Mouse (Mus musculus) frontal cortex, postnatal 10 days (tissue): ENCODE data around the gene Raet1e.
A peak's percentile ranks its signal among the peaks of the same experiment; 100 is the strongest.
"Not testable (repeated sequence)": the region's sequence is repeated elsewhere in the genome, so short reads cannot be mapped to it uniquely, and the experiment has no call there.

Source experiments
- DNase-seq, 2 experiments: peaks; one replicate each; pipeline ENCODE4 v3.0.0; 2022; ENCODE audit warnings: low spot score in 2 of 2, mixed read lengths in 1 of 2

The Raet1e gene

GRCm38 (mm10) chr10:22165328-22166003 is 7.1 kb downstream of the Raet1e start:
- not testable (repeated sequence) for DNase-seq

GRCm38 (mm10) chr10:22166025-22166424 is 7.7 kb downstream of the Raet1e start:
- not testable (repeated sequence) for DNase-seq

GRCm38 (mm10) chr10:22167061-22167460 is 8.7 kb downstream of the Raet1e start:
- not testable (repeated sequence) for DNase-seq

DNA sequence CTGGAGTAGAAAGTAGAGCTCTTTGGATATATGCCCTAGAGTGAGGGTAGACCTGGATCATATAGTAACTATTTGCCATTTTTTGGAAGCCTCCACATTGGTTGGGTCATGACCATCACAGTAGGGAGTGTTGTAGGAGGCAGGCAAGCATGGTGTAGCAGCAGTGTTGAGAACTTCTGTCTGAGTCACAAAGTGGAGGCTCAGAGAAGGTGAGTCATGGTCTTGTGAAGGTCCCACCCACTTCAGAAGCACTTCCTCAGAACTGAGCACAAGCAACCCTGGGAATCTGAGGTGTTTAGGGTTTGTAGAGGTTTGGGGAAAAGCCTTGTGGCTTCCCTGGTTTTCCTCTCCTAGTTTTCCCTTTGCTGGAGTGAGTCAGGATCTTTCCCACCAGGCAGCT is 10.7 kb downstream of the Raet1e start:
- DNase-seq: not testable (repeated sequence)

DNA sequence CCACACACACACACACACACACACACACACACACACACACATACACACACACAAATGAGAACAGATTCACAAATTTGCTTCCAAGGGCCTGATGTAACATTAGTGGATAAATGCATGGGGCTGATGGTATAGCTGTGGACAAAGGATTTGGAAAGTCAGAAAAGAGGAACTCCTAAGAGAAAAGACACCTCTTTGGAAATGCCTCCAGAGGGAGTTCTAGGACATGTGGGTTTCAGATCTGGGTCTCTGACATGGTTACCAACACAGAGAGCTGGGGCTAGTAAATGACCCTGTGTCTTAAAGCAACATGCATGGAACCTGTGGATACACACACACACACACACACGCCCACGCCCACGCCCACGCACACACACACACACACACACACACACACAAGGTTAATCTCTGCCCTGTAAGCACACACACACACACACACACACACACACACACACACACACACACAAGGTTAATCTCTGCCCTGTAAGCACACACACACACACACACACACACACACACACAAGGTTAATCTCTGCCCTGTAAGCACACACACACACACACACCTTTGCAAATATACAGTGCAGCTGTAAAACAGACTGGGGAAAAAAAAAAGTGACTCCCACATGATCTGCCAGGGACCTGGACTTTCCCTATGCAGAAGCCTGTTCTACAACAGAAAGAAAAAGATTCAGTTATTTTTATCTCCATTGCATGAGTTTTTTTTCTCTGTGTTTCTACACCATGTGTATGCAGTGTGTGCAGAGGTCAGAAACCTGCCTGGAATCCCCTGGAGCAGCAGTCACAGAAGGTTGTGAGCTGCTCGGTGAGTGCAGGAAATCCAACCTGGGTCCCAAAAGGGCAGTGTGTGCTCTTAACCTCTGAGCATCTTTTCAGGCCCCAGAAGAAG is 14.3 kb downstream of the Raet1e start:
- DNase-seq: not testable (repeated sequence)

GRCm38 (mm10) chr10:22173335-22174189 is 15.2 kb downstream of the Raet1e start:
- DNase-seq: not testable (repeated sequence)

DNA sequence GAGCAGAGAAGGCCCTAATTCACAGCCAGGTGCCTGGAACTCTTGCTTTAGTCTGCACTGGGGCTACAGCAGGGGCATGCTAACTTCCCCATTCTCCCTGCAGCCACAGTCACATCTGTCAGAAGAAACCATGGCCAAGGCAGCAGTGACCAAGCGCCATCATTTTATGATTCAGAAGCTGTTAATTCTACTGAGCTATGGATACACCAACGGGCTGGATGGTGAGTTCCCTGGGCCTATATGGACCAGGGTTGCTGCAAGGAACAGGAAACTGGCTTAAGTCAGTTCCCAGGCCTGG is 15.8 kb downstream of the Raet1e start:
- DNase-seq: not testable (repeated sequence)

DNA sequence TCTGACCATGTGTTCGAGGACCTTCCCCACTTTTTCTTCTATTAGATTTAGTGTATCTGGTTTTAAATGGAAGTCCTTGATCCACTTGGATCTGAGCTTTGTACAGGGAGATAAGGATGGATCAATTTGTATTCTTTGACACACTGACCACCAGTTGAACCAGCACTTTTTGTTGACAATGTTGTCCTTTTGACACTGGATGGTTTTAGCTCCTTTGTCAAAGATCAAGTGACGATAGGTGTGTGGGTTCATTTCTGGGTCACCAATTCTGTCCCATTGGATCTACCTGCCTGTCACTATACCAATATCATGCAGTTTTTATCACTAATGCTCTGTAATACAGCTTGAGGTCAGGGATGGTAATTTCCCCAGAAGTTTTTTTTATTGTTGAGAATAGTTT is 18.1 kb downstream of the Raet1e start:
- not testable (repeated sequence) for DNase-seq

DNA sequence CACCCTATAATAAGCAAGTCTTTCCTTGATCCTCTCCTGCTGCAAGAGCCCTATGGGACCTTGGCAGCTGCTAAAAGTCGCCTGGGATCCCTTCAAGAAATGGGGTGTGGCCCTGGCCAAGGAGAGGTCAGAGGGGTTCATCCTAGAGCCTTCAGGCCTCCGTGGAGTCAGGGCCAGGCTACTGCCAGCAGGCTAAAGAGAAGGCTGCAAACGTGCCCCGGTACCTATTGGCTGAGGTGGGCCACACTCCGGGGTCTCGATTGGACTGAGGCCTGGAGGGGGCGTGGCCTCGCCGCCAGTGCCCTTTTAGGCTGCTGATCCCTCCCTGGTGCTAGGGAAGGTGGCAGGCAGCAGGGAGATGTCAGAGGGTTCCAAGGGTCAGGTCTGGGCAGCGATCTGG is 32.7 kb downstream of the Raet1e start:
- DNase-seq: not testable (repeated sequence)

DNA sequence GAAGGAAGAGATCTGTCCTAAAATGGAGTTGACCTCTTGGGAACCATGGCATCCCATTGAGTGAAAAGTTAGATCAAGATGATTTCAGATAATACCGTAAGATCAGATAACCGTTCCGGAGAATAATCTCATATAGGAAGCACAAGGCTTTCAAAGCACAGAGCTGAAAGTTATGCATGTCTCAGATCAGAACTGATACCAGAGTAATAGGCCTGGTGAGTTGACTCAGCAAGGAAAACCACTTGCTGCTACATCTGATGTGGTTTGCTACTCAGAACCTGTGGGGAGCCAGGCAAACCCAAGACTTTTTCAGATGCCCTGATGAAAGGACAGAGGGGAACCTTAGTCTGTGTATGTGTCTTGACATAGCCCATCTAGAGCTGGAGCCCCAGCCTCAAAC is 43.0 kb downstream of the Raet1e start:
- not testable (repeated sequence) for DNase-seq

DNA sequence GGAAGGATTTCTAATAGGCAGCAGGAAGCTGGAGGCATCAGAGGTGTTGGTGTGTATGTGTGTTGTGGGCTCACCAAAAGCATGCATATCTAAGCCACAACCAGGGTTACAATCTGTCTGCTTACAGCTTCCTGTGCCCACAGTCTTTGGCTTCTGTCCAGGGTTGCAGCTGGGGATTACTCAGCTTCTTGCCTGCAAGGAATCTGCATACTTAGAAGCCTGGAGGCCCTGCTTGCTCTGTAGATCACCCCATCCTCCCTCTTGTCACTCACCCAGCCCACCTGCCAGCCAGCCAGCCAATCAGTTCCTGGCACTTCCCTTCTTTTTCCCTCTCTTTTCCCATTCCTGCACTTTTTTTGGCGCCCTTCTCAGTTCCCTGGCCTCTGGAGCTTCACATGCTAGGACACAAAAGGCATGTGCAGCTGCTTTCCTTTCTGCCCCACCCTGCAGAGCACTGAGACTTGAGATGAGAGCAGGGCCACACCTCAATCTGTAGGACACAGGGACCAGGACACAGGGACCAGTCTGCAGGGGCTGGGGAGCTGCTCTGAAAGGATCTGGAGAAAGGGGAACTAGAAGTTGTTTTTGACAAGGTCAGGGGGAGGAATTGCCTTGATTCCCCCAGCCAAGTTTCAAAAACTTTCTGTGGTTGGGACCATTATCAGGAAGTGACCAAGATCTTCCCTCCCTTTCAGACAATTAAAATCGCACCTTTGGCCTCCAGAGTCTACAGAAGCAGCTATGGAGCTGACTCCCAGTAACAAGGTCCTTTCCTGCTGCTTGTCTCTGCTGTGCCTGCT is 44.6 kb downstream of the Raet1e start:
- not testable (repeated sequence) for DNase-seq

- DNase-seq: not testable (repeated sequence)
Measured at GRCm38 (mm10) chr10:22206443-22206842, 48.1 kb downstream of the Raet1e start.

- peak in 1 of 2 experiments; percentile 18 for DNase-seq
Measured at GRCm38 (mm10) chr10:22212012-22212696, 53.8 kb downstream of the Raet1e start.

GRCm38 (mm10) chr10:22223474-22224349 is 65.3 kb downstream of the Raet1e start:
- peak in 1 of 2 experiments; percentile 9 for DNase-seq

DNA sequence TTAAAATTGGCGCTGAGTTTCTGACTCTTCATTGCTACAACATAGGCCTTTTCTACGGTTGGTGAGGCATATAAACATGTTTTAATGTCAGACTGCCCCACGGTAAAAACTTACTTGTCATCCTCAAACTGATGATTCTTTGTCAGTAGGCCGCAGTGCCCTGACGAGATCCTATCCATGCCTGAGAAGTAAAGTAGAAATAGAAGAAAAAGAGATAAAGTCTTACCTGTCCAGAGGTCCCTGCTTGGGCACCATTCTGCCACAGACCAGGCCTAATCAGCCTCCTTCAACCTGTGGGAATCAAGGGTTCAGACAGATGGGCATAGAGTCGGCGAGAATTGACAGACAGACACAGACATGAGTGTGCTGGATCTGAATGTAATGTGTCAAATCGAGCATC is 106.7 kb downstream of the Raet1e start:
- DNase-seq: no peak

- DNase-seq: not testable (repeated sequence)
Measured at GRCm38 (mm10) chr10:22270879-22271786, 112.8 kb downstream of the Raet1e start.

DNA sequence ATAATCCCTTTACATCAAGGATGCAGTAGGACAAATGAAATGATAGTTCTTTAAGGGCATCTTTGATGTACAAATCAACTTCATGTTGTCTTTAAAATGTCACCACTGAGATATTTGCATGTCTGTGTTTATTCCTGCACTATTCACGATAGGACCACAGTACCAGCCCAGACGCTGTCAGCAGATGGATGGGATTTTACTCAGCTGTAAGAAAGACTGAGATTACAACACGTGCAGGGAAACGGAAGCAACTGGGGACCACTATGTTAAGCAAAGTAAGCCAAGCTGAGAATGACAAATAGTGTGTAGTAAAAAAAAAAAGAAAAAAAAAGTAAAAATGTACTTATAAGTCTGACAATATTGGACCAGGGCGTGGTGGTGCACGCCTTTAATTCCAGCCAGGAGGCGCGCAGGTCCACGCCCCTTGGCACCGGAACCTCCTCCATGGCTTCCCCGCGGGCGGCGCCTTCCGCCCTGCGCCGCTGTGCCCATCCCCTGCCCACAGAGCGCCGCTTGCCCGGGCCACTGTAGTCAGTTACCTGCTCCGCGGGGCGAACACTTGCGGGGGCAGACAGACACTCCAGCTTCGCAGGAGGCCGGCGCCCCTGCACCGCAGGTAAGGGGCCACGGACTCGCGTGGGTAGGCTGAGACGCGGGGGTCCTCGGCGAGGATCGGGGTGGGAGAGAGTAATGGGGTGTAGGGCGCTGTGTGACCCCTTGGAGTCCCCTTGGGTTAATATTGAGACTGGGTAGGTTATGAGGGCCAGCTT is 114.7 kb downstream of the Raet1e start:
- DNase-seq: not testable (repeated sequence)
